Mouse (Mus musculus) heart, adult 8-10 months (tissue): Measurements from ENCODE around the gene Inpp5e. TPM values are rescaled to one million over a fixed set of nuclear protein-coding genes. Genes with fewer than 3 reads are reported as not detected.
"Not testable (repeated sequence)": the region's sequence is repeated elsewhere in the genome, so short reads cannot be mapped to it uniquely, and the experiment has no call there.

Experiments
- DNase-seq: peaks from one replicate; pipeline ENCODE4 v3.0.0; 2022; ENCODE audit warnings: low spot score
- total RNA-seq, 4 experiments: library from RNA; stranded (reverse); gene quantifications; 2 replicates each; pipeline ENCODE4 v1.2.4; 2022

Inpp5e gene
- total RNA-seq, 4 experiments from 2014 or later, result 14.9 to 19.2 (median 15.8) TPM

DNA sequence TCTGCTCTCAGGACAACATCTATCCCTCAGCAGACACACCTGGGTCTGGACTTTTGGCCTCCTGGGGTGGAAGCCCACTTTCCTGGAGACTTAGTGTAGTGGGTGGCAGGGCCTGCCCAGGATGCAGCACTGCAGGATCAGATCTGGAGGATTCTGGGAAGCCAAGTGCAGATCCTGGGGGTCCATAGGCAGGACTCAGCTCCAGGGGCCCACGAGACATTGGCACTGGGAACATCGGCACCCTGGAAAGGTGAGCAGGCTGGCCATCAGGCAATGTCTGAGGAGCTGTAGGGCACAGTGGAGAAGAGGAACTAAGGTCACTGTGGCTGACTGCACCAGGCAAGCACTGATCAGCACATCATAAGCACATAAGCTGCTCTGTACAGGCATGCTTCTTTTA lies 13.0 kb upstream of the Inpp5e start:
- DNase-seq, result no peak

- no peak for DNase-seq
Observed at GRCm38 (mm10) chr2:26418120-26418519, 9.1 kb upstream of the Inpp5e start.

- DNase-seq, result no peak
Observed at GRCm38 (mm10) chr2:26417066-26417465, 8.1 kb upstream of the Inpp5e start.

DNA sequence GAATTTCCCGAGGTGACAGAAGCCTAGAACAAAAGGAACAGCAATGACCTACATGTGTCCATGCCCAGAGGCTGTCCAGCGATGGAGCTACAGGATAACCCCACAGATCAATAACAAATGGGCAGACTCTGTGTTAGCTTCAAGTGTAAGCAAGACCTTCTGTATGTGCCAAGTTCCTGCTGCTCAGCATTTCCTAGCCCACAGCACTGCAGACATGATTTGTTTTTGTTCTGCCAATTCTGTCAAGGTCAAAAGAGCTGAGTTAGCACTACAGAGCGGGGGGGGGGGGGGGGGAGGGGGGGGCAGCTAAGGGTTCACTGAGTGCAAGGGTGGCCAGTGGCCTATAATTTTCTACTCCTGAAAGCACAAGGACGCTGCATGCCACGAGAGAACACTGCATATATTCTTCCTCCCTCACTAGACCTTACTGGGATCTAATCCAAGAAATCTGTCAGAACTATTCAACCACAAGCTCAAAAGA lies 2.0 kb upstream of the Inpp5e start:
- no peak for DNase-seq

DNA sequence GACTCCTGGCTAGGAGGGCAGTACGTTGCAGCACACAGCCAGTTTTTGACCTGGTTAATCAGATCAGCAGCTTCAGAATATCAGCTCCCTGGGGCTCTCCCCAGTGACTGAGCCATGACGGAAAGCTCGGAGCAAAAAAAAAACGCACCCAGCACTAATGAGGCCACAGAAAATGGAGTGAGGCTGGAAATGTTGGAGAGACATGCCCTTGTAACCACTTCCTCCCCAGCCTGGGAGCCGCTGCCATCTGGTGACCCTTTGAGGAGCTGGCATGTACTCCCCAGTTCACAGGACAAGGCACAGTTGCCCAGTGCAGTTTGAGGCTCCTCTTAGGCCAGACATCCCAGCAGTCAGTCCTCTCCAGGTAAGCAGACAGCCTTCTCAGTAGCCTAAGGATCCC lies 1.1 kb upstream of the Inpp5e start:
- no peak for DNase-seq

DNA sequence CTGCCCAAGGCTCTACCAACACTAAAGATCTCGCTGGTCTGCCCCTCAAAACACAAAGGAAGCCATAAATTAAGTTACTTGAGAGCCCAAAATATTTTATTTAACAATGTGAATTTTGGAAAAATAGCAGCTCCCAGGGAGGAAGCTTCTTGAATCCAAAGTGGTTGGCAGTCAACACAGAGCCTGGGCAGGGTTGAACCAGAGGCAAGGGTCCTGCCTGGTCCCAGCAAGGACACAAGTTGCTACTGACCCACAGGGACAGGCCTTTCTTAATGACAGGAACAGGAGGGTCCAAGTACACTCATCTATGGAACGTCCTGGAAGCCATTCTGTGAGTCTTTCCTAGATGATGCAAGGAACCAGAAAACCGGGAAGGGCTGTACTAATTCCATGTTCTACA lies 359 bp upstream of the Inpp5e start:
- DNase-seq, result no peak

DNA sequence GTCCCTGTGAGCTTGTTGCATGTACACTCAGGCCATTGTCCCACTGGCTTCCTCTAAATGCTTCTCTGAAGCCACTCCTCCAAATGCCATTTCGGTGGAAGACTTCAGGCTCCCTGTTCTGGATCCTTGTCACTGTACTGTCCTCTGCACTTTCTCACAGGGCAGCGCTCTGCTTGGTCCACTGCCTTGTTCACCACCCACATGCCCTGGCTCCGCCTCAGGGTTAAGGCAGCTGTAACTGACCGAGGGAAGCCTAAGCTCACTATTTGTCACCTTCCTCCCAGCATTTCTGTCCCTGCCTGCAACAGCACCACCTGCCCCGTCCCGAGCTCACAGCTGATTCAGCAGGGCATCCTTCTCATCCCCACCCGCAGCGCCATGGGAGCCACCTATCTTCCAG lies 5.7 kb downstream of the Inpp5e start:
- no peak for DNase-seq

- DNase-seq, result no peak
Observed at GRCm38 (mm10) chr2:26402265-26402664, 6.7 kb downstream of the Inpp5e start.

- DNase-seq, result no peak
Observed at GRCm38 (mm10) chr2:26401023-26401422, 8.0 kb downstream of the Inpp5e start.

- DNase-seq, result no peak
Observed at GRCm38 (mm10) chr2:26400296-26400695, 8.7 kb downstream of the Inpp5e start.

GRCm38 (mm10) chr2:26399647-26400046 lies 9.4 kb downstream of the Inpp5e start:
- DNase-seq, result peak; percentile 51

- DNase-seq, result no peak
Observed at GRCm38 (mm10) chr2:26398978-26399377, 10.0 kb downstream of the Inpp5e start.

GRCm38 (mm10) chr2:26391617-26392016 lies 17.4 kb downstream of the Inpp5e start:
- no peak for DNase-seq

DNA sequence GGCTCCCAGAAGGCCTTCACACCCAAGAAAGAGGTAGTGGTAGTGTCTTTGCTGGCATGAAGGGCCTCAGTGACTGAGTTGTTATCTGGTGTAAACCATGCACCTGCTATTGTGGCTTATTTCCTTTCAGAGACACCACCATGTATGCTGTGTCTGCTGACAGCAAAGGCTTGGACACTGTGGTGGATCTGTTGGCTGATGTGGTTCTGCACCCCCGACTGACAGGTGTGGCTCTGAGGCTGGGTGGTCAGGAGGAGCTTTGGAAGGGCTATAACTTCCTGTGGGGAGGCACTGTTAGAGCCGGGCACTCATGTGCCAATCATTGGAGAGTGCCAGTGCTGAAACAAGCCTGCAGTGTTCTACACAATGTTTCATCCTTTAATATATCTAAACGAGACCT lies 18.0 kb downstream of the Inpp5e start:
- no peak for DNase-seq

GRCm38 (mm10) chr2:26389154-26389690 lies 19.8 kb downstream of the Inpp5e start, which contains the start of the genes Entr1 and Pmpca:
TSS of gene Entr1 (minus strand) at chr2:26389316.
TSS of gene Pmpca (plus strand) at chr2:26389339.
- DNase-seq, result peak; percentile 75

GRCm38 (mm10) chr2:26388682-26389153 lies 20.3 kb downstream of the Inpp5e start:
- no peak for DNase-seq

GRCm38 (mm10) chr2:26387713-26388112 lies 21.3 kb downstream of the Inpp5e start:
- no peak for DNase-seq

DNA sequence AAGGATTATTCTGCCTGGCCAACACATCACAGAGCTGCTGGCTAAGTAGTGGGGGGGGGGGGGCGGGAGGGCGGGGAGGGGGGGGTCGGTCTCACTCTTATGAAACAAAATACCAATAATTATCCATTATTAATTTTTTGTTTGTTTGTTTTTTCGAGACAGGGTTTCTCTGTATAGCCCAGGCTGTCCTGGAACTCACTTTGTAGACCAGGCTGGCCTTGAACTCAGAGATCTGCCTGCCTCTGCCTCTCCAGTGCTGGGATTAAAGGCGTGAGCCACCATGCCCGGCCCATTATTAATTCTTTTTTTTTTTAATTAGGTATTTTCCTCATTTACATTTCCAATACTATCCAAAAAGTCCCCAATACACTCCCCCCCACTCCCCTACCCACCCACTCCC lies 28.1 kb downstream of the Inpp5e start:
- DNase-seq, result not testable (repeated sequence)

DNA sequence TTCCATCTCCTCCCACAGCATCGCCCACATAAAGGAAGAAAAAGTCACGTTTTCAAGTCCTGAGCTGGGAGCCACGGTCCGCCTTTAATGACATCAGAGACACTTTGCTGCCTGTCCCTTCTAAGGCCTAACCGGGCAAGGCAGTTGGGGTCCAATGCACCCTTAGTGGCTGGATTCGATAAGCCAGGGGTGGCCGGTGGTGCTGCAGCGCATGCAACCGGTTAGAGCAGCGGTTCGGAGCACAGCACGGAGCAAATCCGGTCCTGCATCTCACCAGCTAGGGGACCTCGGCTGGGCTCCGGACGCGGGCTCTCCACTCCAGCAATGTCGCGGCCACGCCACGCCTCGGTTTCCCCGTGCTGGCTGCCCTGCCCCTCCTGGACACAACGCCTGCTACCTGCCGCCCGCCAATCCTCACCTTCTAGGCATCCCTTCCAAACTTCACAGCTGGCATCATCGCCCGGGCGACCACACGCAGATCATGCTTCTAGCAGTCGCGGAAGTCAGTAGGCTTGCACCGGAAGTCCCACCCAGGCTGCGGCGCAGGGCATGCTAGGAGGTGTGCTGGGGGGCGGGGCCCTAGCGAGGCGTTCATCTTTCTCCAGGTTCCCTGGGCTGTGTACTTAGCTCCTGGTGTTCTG lies 28.8 kb downstream of the Inpp5e start, which contains the start of gene Snapc4:
Snapc4 (minus strand) TSS at position 523 of the 641 bp plus-strand sequence.
- DNase-seq, result peak; percentile 78

GRCm38 (mm10) chr2:26372396-26372795 lies 36.6 kb downstream of the Inpp5e start:
- DNase-seq, result no peak

DNA sequence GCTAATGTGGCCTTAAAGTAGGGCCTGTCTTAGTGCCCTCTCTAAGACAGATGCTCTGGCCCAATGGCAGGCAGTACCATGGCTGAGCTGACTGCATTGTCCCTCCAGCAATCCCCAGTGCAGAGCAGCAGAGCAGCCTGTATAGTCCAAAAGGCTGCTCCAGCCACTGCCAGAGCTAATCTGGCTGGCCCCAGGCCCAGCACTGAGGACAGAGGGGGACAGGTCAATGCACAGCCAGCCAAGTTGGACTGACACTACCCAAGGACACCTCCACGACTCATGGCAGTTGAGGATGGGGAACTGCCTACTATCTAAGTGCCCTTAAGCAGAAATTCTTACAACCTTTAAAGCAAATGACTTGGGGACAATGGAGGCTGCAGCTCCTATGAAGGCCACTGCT lies 40.4 kb downstream of the Inpp5e start:
- DNase-seq, result peak; percentile 55

DNA sequence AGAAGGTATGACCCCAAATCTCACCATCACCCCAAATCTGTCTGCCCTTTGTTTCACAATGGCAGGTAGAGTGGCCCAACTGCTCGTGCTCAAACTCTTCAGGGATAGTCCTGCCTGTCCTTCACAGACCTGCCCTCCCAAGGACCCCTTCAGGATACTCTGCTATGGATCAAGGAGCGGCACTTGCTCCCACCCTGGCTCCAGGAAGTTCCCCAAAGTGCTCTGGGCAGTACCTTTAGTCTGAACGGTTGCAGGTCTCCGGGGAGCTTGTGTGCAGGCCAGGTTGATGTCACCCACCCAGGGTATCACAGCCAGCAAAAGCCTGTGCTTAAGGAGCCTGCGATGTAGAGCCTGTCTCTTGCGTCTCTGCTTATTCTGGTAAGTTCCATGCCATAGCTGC lies 41.1 kb downstream of the Inpp5e start:
- no peak for DNase-seq

- DNase-seq, result peak; percentile 77
Observed at GRCm38 (mm10) chr2:26364738-26365465, 44.1 kb downstream of the Inpp5e start.
